Mouse (Mus musculus): Measurements from ENCODE around the gene Epb41. TPM values are rescaled to one million over a fixed set of nuclear protein-coding genes. Genes with fewer than 3 reads are reported as not detected.

The Epb41 gene
- polyA plus RNA-seq, 1 experiment, result 7.1 TPM

DNA sequence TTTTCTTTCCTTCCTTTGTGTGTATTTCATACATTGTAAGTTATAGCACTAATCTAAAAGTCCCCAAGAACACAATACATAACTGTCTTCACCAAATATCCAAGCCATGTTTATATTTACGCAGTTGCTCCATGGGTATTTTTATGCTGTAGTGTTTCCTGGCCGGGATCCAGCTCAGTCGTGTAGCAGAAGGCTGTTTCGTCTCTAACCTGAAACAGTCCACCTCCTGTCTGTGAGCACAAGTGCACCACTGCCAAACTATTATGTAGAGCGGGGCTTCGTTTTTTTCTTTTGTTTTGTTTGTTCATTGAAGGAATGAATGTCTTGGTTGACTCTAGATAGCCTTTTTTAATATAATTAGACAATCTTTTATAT, 176.0 kb downstream of the Epb41 start:
- Histone ChIP-seq H3K79me2 (ENCODE audit: control insufficient read depth, insufficient read depth) (no peaks in the 10 kb centered on the region), H3ac (ENCODE audit: control insufficient read depth, insufficient read length, low read depth) (no peak overlapping the region), H3K79me3 (ENCODE audit: low read depth) (peaks cover 4% of the 10 kb centered on the region), H3K4me3 (ENCODE audit: insufficient read depth, poor library complexity, severe bottlenecking) (no peak overlapping the region), H3K36me3 (ENCODE audit: control insufficient read depth, insufficient read depth) (peaks cover 63% of the 10 kb centered on the region), H3K27me3 (ENCODE audit: control insufficient read depth, insufficient read depth, insufficient read length) (no peaks in the 10 kb centered on the region)
- TF ChIP-seq CTCF (IDR thresholded peaks at IDR 0.05; ENCODE audit: control insufficient read depth, insufficient read depth, insufficient read length), result no peak
- no peak for TF ChIP-seq MYOD1 (IDR thresholded peaks at IDR 0.05; ENCODE audit: control insufficient read depth, insufficient read length, low read depth)
- TF ChIP-seq USF1 (IDR thresholded peaks at IDR 0.05; ENCODE audit: low read depth), result no peak

DNA sequence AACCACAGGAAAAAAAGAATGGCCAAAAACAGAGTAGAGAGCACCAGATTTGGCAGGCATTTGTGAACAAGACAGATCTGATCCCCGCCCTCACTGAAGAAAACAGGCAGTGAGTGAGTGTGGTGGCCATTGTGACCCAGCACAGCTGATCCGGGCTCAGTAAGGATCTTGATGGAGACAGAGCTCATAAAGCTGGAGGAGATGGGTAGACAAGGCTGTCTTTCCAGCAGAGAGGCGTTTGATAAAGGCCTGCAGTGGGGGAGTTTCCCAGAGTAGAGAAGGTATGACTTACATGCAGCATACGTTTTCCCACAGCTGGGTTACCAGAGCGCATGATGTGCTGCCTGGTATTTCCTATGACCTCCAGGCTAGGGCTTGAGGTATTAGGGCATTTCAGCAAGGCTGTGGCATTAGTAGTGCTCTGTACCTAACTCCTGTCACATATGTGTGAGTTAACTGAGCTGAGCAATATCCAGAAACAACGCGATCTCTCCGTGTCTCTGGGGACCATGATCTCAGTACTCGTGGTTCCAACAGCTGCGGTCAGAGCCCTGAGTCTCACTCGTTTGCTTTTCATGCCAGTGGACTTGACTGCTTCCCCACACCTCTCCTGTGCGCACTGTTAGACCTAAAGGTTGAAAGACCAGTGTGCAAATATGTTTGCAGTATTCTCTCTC, 176.5 kb downstream of the Epb41 start:
- H3K36me3 ChIP-seq (ENCODE audit: control insufficient read depth, insufficient read depth), result peaks cover 67% of the 10 kb centered on the region

DNA sequence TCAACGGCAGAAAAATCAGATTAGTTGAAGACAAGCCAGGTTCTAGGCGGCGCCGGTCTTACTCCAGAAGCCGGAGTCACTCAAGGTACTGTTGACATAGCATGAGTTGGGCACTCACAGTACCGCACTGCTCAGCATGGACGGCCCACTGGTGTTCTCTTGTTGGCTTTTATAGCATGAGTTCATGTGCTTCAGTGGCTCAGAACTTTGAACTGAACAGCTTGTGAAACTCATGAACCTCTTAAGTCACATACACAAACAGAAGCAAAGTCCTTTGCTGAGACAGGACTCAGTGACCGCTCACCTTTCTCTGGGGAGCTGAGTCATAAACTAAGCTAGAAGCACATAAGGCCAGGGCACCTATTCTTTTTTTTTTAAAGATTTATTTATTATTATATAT, 177.3 kb downstream of the Epb41 start:
- Histone ChIP-seq H3ac (ENCODE audit: control insufficient read depth, insufficient read length, low read depth) (no peak overlapping the region), H3K36me3 (ENCODE audit: control insufficient read depth, insufficient read depth) (peaks cover 75% of the 10 kb centered on the region), H3K4me3 (ENCODE audit: insufficient read depth, poor library complexity, severe bottlenecking) (no peak overlapping the region), H3K79me2 (ENCODE audit: control insufficient read depth, insufficient read depth) (peaks cover 3% of the 10 kb centered on the region), H3K79me3 (ENCODE audit: low read depth) (peaks cover 8% of the 10 kb centered on the region), H3K27me3 (ENCODE audit: control insufficient read depth, insufficient read depth, insufficient read length) (no peaks in the 10 kb centered on the region)
- no peak for TF ChIP-seq USF1 (IDR thresholded peaks at IDR 0.05; ENCODE audit: low read depth)
- TF ChIP-seq CTCF (IDR thresholded peaks at IDR 0.05; ENCODE audit: control insufficient read depth, insufficient read depth, insufficient read length), result no peak
- TF ChIP-seq MYOG (IDR thresholded peaks at IDR 0.05; ENCODE audit: control insufficient read depth, extremely low read depth, insufficient read length), result no peak
- TF ChIP-seq FOSL1 (IDR thresholded peaks at IDR 0.05; ENCODE audit: insufficient read depth, low read length, poor library complexity, severe bottlenecking), result no peak

More for the DNA sequence above, 176.5 kb downstream of the Epb41 start:
- Histone ChIP-seq H3K79me2 (ENCODE audit: control insufficient read depth, insufficient read depth) (no peaks in the 10 kb centered on the region), H3K4me3 (ENCODE audit: insufficient read depth, poor library complexity, severe bottlenecking) (no peak overlapping the region), H3K79me3 (ENCODE audit: low read depth) (peaks cover 4% of the 10 kb centered on the region), H3K27me3 (ENCODE audit: control insufficient read depth, insufficient read depth, insufficient read length) (no peaks in the 10 kb centered on the region), H3ac (ENCODE audit: control insufficient read depth, insufficient read length, low read depth) (no peak overlapping the region)
- TF ChIP-seq CEBPB (IDR thresholded peaks at IDR 0.05; ENCODE audit: low read depth) (no peak), FOSL1 (IDR thresholded peaks at IDR 0.05; ENCODE audit: insufficient read depth, low read length, poor library complexity, severe bottlenecking) (no peak), MYOG (IDR thresholded peaks at IDR 0.05; ENCODE audit: control insufficient read depth, extremely low read depth, insufficient read length) (no peak), USF1 (IDR thresholded peaks at IDR 0.05; ENCODE audit: low read depth) (no peak), CTCF (IDR thresholded peaks at IDR 0.05; ENCODE audit: control insufficient read depth, insufficient read depth, insufficient read length) (no peak), MYOD1 (IDR thresholded peaks at IDR 0.05; ENCODE audit: control insufficient read depth, insufficient read length, low read depth) (no peak), MAX (IDR thresholded peaks at IDR 0.05) (no peak)

DNA sequence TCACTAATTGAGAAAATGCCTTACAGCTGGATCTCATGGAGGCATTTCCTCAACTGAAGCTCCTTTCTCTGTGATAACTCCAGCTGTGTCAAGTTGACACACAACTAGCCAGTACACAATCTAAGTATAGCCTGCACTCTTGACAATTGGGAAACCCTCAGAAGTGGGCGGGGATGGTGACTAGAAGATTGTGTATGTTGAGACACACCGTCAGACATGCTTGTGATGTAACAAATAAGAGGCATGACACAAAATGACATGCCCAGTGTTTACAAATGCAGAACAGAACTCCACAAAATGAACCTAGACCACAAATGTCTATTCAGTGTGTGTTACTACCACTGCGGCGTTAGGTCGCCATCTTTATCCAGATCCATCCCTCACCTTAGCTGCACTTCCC, 178.0 kb downstream of the Epb41 start:
- peaks cover 10% of the 10 kb centered on the region for H3K79me3 ChIP-seq (ENCODE audit: low read depth)
- H3ac ChIP-seq (ENCODE audit: control insufficient read depth, insufficient read length, low read depth), result no peak overlapping the region
- H3K4me3 ChIP-seq (ENCODE audit: insufficient read depth, poor library complexity, severe bottlenecking), result no peak overlapping the region
- no peak for TF ChIP-seq CTCF (IDR thresholded peaks at IDR 0.05; ENCODE audit: control insufficient read depth, insufficient read depth, insufficient read length)
- TF ChIP-seq CEBPB (IDR thresholded peaks at IDR 0.05; ENCODE audit: low read depth), result no peak
- no peak for TF ChIP-seq MYOD1 (IDR thresholded peaks at IDR 0.05; ENCODE audit: control insufficient read depth, insufficient read length, low read depth)
- no peak for TF ChIP-seq MAX (IDR thresholded peaks at IDR 0.05)
- no peak for TF ChIP-seq MYOG (IDR thresholded peaks at IDR 0.05; ENCODE audit: control insufficient read depth, extremely low read depth, insufficient read length)
- TF ChIP-seq USF1 (IDR thresholded peaks at IDR 0.05; ENCODE audit: low read depth), result no peak
- TF ChIP-seq FOSL1 (IDR thresholded peaks at IDR 0.05; ENCODE audit: insufficient read depth, low read length, poor library complexity, severe bottlenecking), result no peak
- H3K27me3 ChIP-seq (ENCODE audit: control insufficient read depth, insufficient read depth, insufficient read length), result no peaks in the 10 kb centered on the region
- peaks cover 75% of the 10 kb centered on the region for H3K36me3 ChIP-seq (ENCODE audit: control insufficient read depth, insufficient read depth)
- peaks cover 10% of the 10 kb centered on the region for H3K79me2 ChIP-seq (ENCODE audit: control insufficient read depth, insufficient read depth)

DNA sequence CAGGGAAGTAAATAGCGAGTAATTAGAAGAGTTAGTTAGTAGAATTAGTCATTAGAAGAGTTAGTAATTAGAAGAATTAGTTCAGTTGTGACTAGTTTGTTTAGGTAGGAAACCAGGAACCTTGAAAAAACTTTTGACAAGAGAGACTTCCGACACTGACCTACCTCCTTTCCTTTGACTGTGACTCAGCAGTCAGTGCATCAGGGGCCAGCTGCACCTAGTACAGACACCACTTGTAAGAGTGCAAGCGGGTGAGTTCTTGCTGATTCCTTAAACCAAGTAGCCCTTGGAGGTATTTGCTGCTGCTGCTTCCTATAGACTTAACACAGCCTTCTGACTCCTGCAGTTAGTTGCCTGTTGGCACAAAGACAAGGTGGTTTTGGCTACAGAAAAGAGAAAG, 184.4 kb downstream of the Epb41 start:
- Histone ChIP-seq H3K4me3 (ENCODE audit: insufficient read depth, poor library complexity, severe bottlenecking) (no peak overlapping the region), H3K27me3 (ENCODE audit: control insufficient read depth, insufficient read depth, insufficient read length) (no peaks in the 10 kb centered on the region), H3K36me3 (ENCODE audit: control insufficient read depth, insufficient read depth) (peaks cover 64% of the 10 kb centered on the region), H3K79me3 (ENCODE audit: low read depth) (peaks cover 68% of the 10 kb centered on the region), H3ac (ENCODE audit: control insufficient read depth, insufficient read length, low read depth) (no peak overlapping the region), H3K79me2 (ENCODE audit: control insufficient read depth, insufficient read depth) (peaks cover 73% of the 10 kb centered on the region)
- TF ChIP-seq MYOG (IDR thresholded peaks at IDR 0.05; ENCODE audit: control insufficient read depth, extremely low read depth, insufficient read length) (no peak), USF1 (IDR thresholded peaks at IDR 0.05; ENCODE audit: low read depth) (no peak), CEBPB (IDR thresholded peaks at IDR 0.05; ENCODE audit: low read depth) (no peak), CTCF (IDR thresholded peaks at IDR 0.05; ENCODE audit: control insufficient read depth, insufficient read depth, insufficient read length) (no peak), MYOD1 (IDR thresholded peaks at IDR 0.05; ENCODE audit: control insufficient read depth, insufficient read length, low read depth) (no peak), MAX (IDR thresholded peaks at IDR 0.05) (no peak), FOSL1 (IDR thresholded peaks at IDR 0.05; ENCODE audit: insufficient read depth, low read length, poor library complexity, severe bottlenecking) (no peak)

DNA sequence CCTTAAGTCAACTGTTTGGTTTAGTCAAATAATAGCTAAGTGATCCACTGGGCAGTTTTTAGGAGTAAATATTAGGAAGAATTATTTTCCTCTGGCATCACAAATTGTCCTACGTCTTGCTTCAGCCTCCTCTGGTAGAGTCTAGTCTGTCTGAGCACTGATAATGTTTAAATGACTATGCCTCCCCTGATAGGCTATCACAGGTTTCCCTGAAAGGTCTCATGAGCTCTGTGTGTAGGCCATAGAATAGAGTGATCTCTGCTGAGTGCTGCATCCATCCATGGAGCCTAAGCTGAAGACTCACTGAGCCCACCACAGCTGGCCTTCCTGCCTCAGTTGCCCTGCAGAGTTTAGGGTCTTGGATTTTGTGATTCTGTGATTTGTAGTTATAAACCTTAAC, 186.6 kb downstream of the Epb41 start:
- peaks cover 84% of the 10 kb centered on the region for H3K79me3 ChIP-seq (ENCODE audit: low read depth)
- H3K4me3 ChIP-seq (ENCODE audit: insufficient read depth, poor library complexity, severe bottlenecking), result no peak overlapping the region
- H3K36me3 ChIP-seq (ENCODE audit: control insufficient read depth, insufficient read depth), result peaks cover 63% of the 10 kb centered on the region
- no peak overlapping the region for H3ac ChIP-seq (ENCODE audit: control insufficient read depth, insufficient read length, low read depth)
- H3K79me2 ChIP-seq (ENCODE audit: control insufficient read depth, insufficient read depth), result peaks cover 94% of the 10 kb centered on the region
- H3K27me3 ChIP-seq (ENCODE audit: control insufficient read depth, insufficient read depth, insufficient read length), result no peaks in the 10 kb centered on the region
- no peak for TF ChIP-seq MYOD1 (IDR thresholded peaks at IDR 0.05; ENCODE audit: control insufficient read depth, insufficient read length, low read depth)
- TF ChIP-seq CEBPB (IDR thresholded peaks at IDR 0.05; ENCODE audit: low read depth), result no peak
- no peak for TF ChIP-seq FOSL1 (IDR thresholded peaks at IDR 0.05; ENCODE audit: insufficient read depth, low read length, poor library complexity, severe bottlenecking)
- no peak for TF ChIP-seq MAX (IDR thresholded peaks at IDR 0.05)
- no peak for TF ChIP-seq CTCF (IDR thresholded peaks at IDR 0.05; ENCODE audit: control insufficient read depth, insufficient read depth, insufficient read length)
- TF ChIP-seq USF1 (IDR thresholded peaks at IDR 0.05; ENCODE audit: low read depth), result no peak

Data from C2C12 (cell line).